Mouse (Mus musculus): Measurements from ENCODE around the gene Syngr4. TPM values are rescaled to one million over a fixed set of nuclear protein-coding genes. Genes with fewer than 3 reads are reported as not detected.

Syngr4 gene
- total and polyA plus RNA-seq, 3 experiments: not detected

DNA sequence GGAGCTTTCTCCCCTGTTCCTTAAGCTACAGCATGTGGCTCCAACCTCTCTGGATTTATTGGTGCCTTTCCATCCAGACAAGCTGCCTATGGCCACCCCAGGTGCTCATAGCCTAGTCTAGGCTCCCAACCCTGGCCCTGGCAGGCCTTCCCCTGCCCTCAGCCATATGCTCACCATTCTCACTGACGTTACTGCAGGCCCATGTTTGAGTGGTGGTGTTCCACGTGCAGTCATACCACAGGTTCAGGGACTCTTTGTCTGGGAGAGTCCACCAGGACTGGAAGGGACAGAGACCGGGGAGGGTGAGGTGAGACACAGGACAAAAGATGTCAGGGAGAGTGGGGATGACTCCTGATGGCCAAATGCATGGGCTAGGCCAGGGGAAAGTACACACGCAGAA is 23.2 kb upstream of the Syngr4 start:
- Histone ChIP-seq H3K4me3 (replicated peaks in 1 of 3; ENCODE audit: low read depth in 2 of 3, low read length in 2 of 3, poor library complexity in 1 of 3) (peak overlapping the region in 2 of 3 experiments; percentile 59 to 64), H3K36me3 (replicated peaks in 1 of 2; ENCODE audit: control insufficient read depth in 1 of 2, insufficient read depth in 1 of 2, low read length in 1 of 2) (peaks cover 0 to 37% of the 10 kb centered on the region in 2 experiments), H3K9ac (ENCODE audit: insufficient read depth, low read depth) (no peak overlapping the region), H3K4me2 (ENCODE audit: insufficient read depth, low read depth, poor library complexity, severe bottlenecking) (no peak overlapping the region), H3K4me1 (ENCODE audit: control insufficient read depth in 1 of 2, insufficient read depth in 2 of 2) (peaks cover 2 to 68% of the 10 kb centered on the region in 2 experiments; a peak in 3 of 4 replicates), H3K9me3 (replicated peaks; ENCODE audit: low read length) (peaks cover 10% of the 10 kb centered on the region), H3K27me3 (replicated peaks) (no peaks in the 10 kb centered on the region), H3K79me2 (replicated peaks; ENCODE audit: control insufficient read depth, extremely low read depth, insufficient read depth, poor library complexity, severe bottlenecking) (no peaks in the 10 kb centered on the region), H3K27ac (ENCODE audit: insufficient read depth, low read depth) (no peak overlapping the region)
- dilution Hi-C loops (cut with MboI; ENCODE audit: extremely low pct_ligation_motif_present, extremely low pct_unique_long_range_greater_than_20kb, low sequenced_read_pairs) (no loop called here), in situ Hi-C loops (cut with MboI; ENCODE audit: low pct_ligation_motif_present, low pct_unique_long_range_greater_than_20kb, low sequenced_read_pairs) (loop anchor here (10.0 kb wide), 1 partner anchor 185 kb away; no protein-coding TSS in a partner anchor)
- DNase-seq (ENCODE audit: extremely low read depth): no peak
- TF ChIP-seq RAD21 (IDR thresholded peaks at IDR 0.05; ENCODE audit: low read depth, low read length) (no peak), ELF1 (IDR thresholded peaks at IDR 0.05; ENCODE audit: low read depth, low read length) (no peak), MAFK (IDR thresholded peaks at IDR 0.05; ENCODE audit: insufficient replicate concordance, low read length) (no peak), TCF12 (IDR thresholded peaks at IDR 0.05; ENCODE audit: low read depth, low read length) (no peak), MXI1 (IDR thresholded peaks at IDR 0.05; ENCODE audit: low read depth, low read length) (no peak), NELFE (IDR thresholded peaks at IDR 0.05; ENCODE audit: low read depth, low read length) (no peak), CTCF (conservative IDR thresholded peaks at IDR 0.05 in 1 of 2, IDR thresholded peaks at IDR 0.05 in 1 of 2; ENCODE audit: low read depth in 2 of 2, low read length in 2 of 2) (no peak), MAZ (IDR thresholded peaks at IDR 0.05; ENCODE audit: low read depth, low read length) (no peak), NRF1 (IDR thresholded peaks at IDR 0.05; ENCODE audit: low read depth, low read length) (no peak), EP300 (IDR thresholded peaks at IDR 0.05; ENCODE audit: low read length) (no peak), CHD1 (IDR thresholded peaks at IDR 0.05; ENCODE audit: low read depth, low read length) (no peak), MEF2A (IDR thresholded peaks at IDR 0.05; ENCODE audit: borderline replicate concordance, low read depth, low read length) (no peak), ETS1 (conservative IDR thresholded peaks at IDR 0.05; ENCODE audit: low read depth, low read length) (no peak), ZMIZ1 (IDR thresholded peaks at IDR 0.05; ENCODE audit: low read depth, low read length) (no peak), PAX5 (IDR thresholded peaks at IDR 0.05; ENCODE audit: low read length) (no peak), ZKSCAN1 (IDR thresholded peaks at IDR 0.05; ENCODE audit: borderline replicate concordance, low read depth, low read length) (no peak), GABPA (IDR thresholded peaks at IDR 0.05; ENCODE audit: insufficient replicate concordance, low read depth, low read length) (no peak), ZC3H11A (IDR thresholded peaks at IDR 0.05; ENCODE audit: low read depth, low read length) (no peak), SMC3 (IDR thresholded peaks at IDR 0.05; ENCODE audit: low read depth, low read length) (no peak)

DNA sequence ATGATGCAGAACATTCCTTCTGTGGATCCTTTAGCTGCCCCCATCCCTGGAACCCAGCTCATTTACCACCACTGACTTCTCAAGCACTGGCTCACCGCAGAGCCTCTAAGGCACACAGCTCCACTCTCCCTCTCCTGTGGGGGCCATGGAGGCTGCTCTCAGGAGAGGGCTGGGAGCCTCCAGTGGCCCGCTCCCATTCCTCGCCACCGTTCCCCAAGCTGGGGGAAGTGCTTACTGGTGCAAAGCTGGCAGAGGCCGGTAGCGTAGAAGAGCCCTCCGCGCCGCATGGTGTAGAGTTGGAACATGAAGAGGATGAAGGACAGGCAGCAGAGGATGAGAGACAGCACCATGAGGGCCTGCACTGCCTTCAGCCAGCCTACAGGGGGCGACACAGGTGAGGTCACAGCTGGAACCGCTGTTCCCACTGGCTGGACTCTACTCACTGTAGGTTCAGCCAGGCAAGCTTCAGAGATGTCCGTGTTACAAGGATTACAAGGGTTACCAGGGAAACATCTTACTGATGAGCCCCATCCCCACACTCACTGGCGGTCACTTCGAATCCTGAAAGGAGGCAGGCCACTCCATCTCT is 22.7 kb upstream of the Syngr4 start:
- peak overlapping the region in 1 of 3 experiments; percentile 59 for H3K4me3 ChIP-seq (replicated peaks in 1 of 3; ENCODE audit: low read depth in 2 of 3, low read length in 2 of 3, poor library complexity in 1 of 3)
- dilution Hi-C loops (cut with MboI; ENCODE audit: extremely low pct_ligation_motif_present, extremely low pct_unique_long_range_greater_than_20kb, low sequenced_read_pairs): no loop called here
- peaks cover 2 to 68% of the 10 kb centered on the region in 2 experiments; a peak in 3 of 4 replicates for H3K4me1 ChIP-seq (ENCODE audit: control insufficient read depth in 1 of 2, insufficient read depth in 2 of 2)
- H3K9ac ChIP-seq (ENCODE audit: insufficient read depth, low read depth): no peak overlapping the region
- H3K9me3 ChIP-seq (replicated peaks; ENCODE audit: low read length): peaks cover 4% of the 10 kb centered on the region
- TF ChIP-seq SMC3 (IDR thresholded peaks at IDR 0.05; ENCODE audit: low read depth, low read length) (peak; percentile 19; the same call in 1 of the 2 replicates), CHD1 (IDR thresholded peaks at IDR 0.05; ENCODE audit: low read depth, low read length) (no peak), ZKSCAN1 (IDR thresholded peaks at IDR 0.05; ENCODE audit: borderline replicate concordance, low read depth, low read length) (no peak), RAD21 (IDR thresholded peaks at IDR 0.05; ENCODE audit: low read depth, low read length) (peak; percentile 11), MYC (IDR thresholded peaks at IDR 0.05; ENCODE audit: low read depth, low read length) (no peak), CHD2 (IDR thresholded peaks at IDR 0.05; ENCODE audit: low read length) (no peak), CTCF (conservative IDR thresholded peaks at IDR 0.05 in 1 of 2, IDR thresholded peaks at IDR 0.05 in 1 of 2; ENCODE audit: low read depth in 2 of 2, low read length in 2 of 2) (peak; percentile 61 to 94)
- in situ Hi-C loops (cut with MboI; ENCODE audit: low pct_ligation_motif_present, low pct_unique_long_range_greater_than_20kb, low sequenced_read_pairs): no loop called here
- peaks cover 0 to 42% of the 10 kb centered on the region in 2 experiments for H3K36me3 ChIP-seq (replicated peaks in 1 of 2; ENCODE audit: control insufficient read depth in 1 of 2, insufficient read depth in 1 of 2, low read length in 1 of 2)
- DNase-seq (ENCODE audit: extremely low read depth): no peak
- no peak overlapping the region for H3K4me2 ChIP-seq (ENCODE audit: insufficient read depth, low read depth, poor library complexity, severe bottlenecking)
- no peak overlapping the region for H3K27ac ChIP-seq (ENCODE audit: insufficient read depth, low read depth)
- H3K27me3 ChIP-seq (replicated peaks): no peaks in the 10 kb centered on the region
- no peaks in the 10 kb centered on the region for H3K79me2 ChIP-seq (replicated peaks; ENCODE audit: control insufficient read depth, extremely low read depth, insufficient read depth, poor library complexity, severe bottlenecking)

All from CH12.LX (cell line).